8 mouse cellular contexts compared by ENCODE assay signal in the genomic region with DNA sequence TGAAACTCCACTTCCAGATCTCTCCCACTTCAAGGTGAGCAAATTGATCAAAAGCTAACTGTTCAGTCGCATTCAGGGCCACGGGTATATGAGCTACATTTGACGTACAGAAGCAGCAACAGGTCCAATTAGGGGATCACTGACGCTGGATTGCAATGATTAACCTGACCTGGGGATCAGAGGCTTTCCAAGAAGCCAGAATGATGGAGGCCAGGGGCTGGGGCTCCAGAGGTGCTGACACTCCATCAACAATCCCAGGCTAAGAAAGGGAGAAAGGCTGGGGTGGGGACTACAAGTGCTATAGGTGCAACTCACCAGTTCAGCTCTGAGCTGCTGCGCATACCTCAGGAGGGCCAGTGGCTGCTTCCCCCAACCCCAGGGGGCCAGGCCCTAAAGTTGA. TPM values are rescaled to one million over a fixed set of nuclear protein-coding genes. Genes with fewer than 3 reads are reported as not detected.
DNase-seq lines count a peak whose midpoint lies in the region; ATAC-seq lines count a peak whose summit lies in the region.

No protein-coding gene starts in this region.

- no peak for ATAC-seq in heart, embryonic 13.5 days (ENCODE audit: extremely low read depth, insufficient number of reproducible peaks, low FRiP score, low TSS enrichment)
- no peak for ATAC-seq in hindbrain, embryonic 13.5 days (ENCODE audit: low FRiP score)
- no peak for ATAC-seq in midbrain, embryonic 12.5 days (ENCODE audit: low FRiP score, low read depth)

- H3K4me3 ChIP-seq in heart, embryonic 13.5 days: peak overlapping the region; percentile 75
- peak overlapping the region; percentile 49 for H3K4me3 ChIP-seq in hindbrain, embryonic 13.5 days
- H3K4me3 ChIP-seq in midbrain, embryonic 12.5 days: peak overlapping the region; percentile 62

- H3K9ac ChIP-seq in heart, embryonic 13.5 days: peak overlapping the region; percentile 88
- no peak overlapping the region for H3K9ac ChIP-seq in hindbrain, embryonic 13.5 days
- H3K9ac ChIP-seq in midbrain, embryonic 12.5 days (replicated peaks): peak overlapping the region; percentile 62

- peaks cover 25% of the 10 kb centered on the region for H3K27me3 ChIP-seq in heart, embryonic 13.5 days (replicated peaks)
- H3K27me3 ChIP-seq in hindbrain, embryonic 13.5 days: peaks cover 55% of the 10 kb centered on the region
- peaks cover 69% of the 10 kb centered on the region for H3K27me3 ChIP-seq in midbrain, embryonic 12.5 days

- H3K36me3 ChIP-seq in heart, embryonic 13.5 days: no peaks in the 10 kb centered on the region
- no peaks in the 10 kb centered on the region for H3K36me3 ChIP-seq in hindbrain, embryonic 13.5 days
- no peaks in the 10 kb centered on the region for H3K36me3 ChIP-seq in midbrain, embryonic 12.5 days

- no peaks in the 10 kb centered on the region for H3K9me3 ChIP-seq in heart, embryonic 13.5 days
- H3K9me3 ChIP-seq in hindbrain, embryonic 13.5 days: no peaks in the 10 kb centered on the region
- H3K9me3 ChIP-seq in midbrain, embryonic 12.5 days: no peaks in the 10 kb centered on the region

- 38% methylated on average over 5 of the region's 5 CpGs for WGBS in heart, embryonic 13.5 days
- WGBS in hindbrain, embryonic 13.5 days: 36% methylated on average over 5 of the region's 5 CpGs
- WGBS in midbrain, embryonic 12.5 days: 39% methylated on average over 5 of the region's 5 CpGs

- peaks cover 65% of the 10 kb centered on the region for H3K4me1 ChIP-seq in heart, embryonic 13.5 days
- peaks cover 67% of the 10 kb centered on the region for H3K4me1 ChIP-seq in hindbrain, embryonic 13.5 days (replicated peaks)
- H3K4me1 ChIP-seq in midbrain, embryonic 12.5 days: peaks cover 48% of the 10 kb centered on the region

- peak overlapping the region; percentile 88 for H3K4me2 ChIP-seq in heart, embryonic 13.5 days
- peak overlapping the region; percentile 71 for H3K4me2 ChIP-seq in hindbrain, embryonic 13.5 days
- peak overlapping the region; percentile 84 for H3K4me2 ChIP-seq in midbrain, embryonic 12.5 days (replicated peaks)

- no peak for DNase-seq in heart, adult 18-20 months
- DNase-seq in ZHBTc4 (ENCODE audit: low read depth, low spot score): peak; percentile 15
- no peak for DNase-seq in thymus, postnatal 14 days
- DNase-seq in MN1 (ENCODE audit: low spot score): no peak
- DNase-seq in yolk sac, embryonic 10.5 days (ENCODE audit: low spot score): no peak

- H3K27ac ChIP-seq in heart, embryonic 13.5 days (replicated peaks): no peak overlapping the region
- H3K27ac ChIP-seq in hindbrain, embryonic 13.5 days: no peak overlapping the region
- no peak overlapping the region for H3K27ac ChIP-seq in midbrain, embryonic 12.5 days (replicated peaks)

RNA-seq across cellular contexts. Expression of a gene that starts 0.7 kb away (rescaled TPM):
- polyA plus RNA-seq in heart, embryonic 13.5 days (2015; fragmentation: Nextera tagmentation; extraction: Ambion mirVana): 8.3 and 10.0 TPM in 2 replicates
- total RNA-seq in heart, adult 18-20 months (2021): 1 to 10 TPM; 4.4 to 4.7 TPM
- 6.2 and 8.1 TPM in 2 replicates for polyA plus RNA-seq in hindbrain, embryonic 13.5 days (2015; fragmentation: Nextera tagmentation; extraction: Ambion mirVana)
- 11.9 and 12.8 TPM in 2 replicates for polyA plus RNA-seq in midbrain, embryonic 12.5 days (2016; fragmentation: Nextera tagmentation; extraction: Ambion mirVana)
